Mouse (Mus musculus) left cerebral cortex, postnatal 36 days (tissue): ENCODE results near the gene Fbxw11. TPM values are rescaled to one million over a fixed set of nuclear protein-coding genes. Genes with fewer than 3 reads are reported as not detected.
"Not testable (repeated sequence)": the region's sequence is repeated elsewhere in the genome, so short reads cannot be mapped to it uniquely, and the experiment has no call there.

Source experiments
- DNase-seq, 2 experiments: peaks; one replicate each; pipeline ENCODE4 v3.0.0; 2021 to 2022; ENCODE audit warnings: low spot score in 2 of 2, mixed read lengths in 1 of 2
- intact Hi-C: fragments of 180-260 bp; cut with DNase I; formaldehyde crosslinking; loops from one replicate; pipeline ENCODE4 v1.15.1; 2025
- total RNA-seq, 2 experiments: library from RNA; stranded (reverse); gene quantifications; 2 replicates each; pipeline ENCODE4 v1.2.3; 2021

The Fbxw11 gene
- total RNA-seq, 2 experiments from 2014 or later = 119 to 124 TPM

GRCm38 (mm10) chr11:32650893-32651590 lies 8.5 kb downstream of the Fbxw11 start:
- no peak for DNase-seq
- intact Hi-C loops = no loop called here

GRCm38 (mm10) chr11:32651723-32652122 lies 9.2 kb downstream of the Fbxw11 start:
- intact Hi-C loops = no loop called here
- DNase-seq = no peak

- intact Hi-C loops = no loop called here
Observed at GRCm38 (mm10) chr11:32662082-32662656, 19.6 kb downstream of the Fbxw11 start.

GRCm38 (mm10) chr11:32665639-32666038 lies 23.1 kb downstream of the Fbxw11 start:
- DNase-seq = no peak
- intact Hi-C loops = no loop called here

More at GRCm38 (mm10) chr11:32662082-32662656, 19.6 kb downstream of the Fbxw11 start:
- peak in 1 of 2 experiments; percentile 28 for DNase-seq

GRCm38 (mm10) chr11:32666983-32667382 lies 24.5 kb downstream of the Fbxw11 start:
- no peak for DNase-seq
- intact Hi-C loops = no loop called here

GRCm38 (mm10) chr11:32671480-32671879 lies 29.0 kb downstream of the Fbxw11 start:
- no peak for DNase-seq
- intact Hi-C loops = no loop called here

GRCm38 (mm10) chr11:32676777-32677176 lies 34.3 kb downstream of the Fbxw11 start:
- intact Hi-C loops = loop anchor here (1.0 kb wide), 1 partner anchor 33 kb away; no protein-coding TSS in a partner anchor
- DNase-seq = peak; percentile 52 to 62

- no peak for DNase-seq
- intact Hi-C loops = no loop called here
Observed at GRCm38 (mm10) chr11:32677811-32678210, 35.3 kb downstream of the Fbxw11 start.

- intact Hi-C loops, DNase-seq: not testable (repeated sequence)
Observed at GRCm38 (mm10) chr11:32679091-32679490, 36.6 kb downstream of the Fbxw11 start.

- intact Hi-C loops = no loop called here
- DNase-seq = no peak
Observed at GRCm38 (mm10) chr11:32680014-32680413, 37.5 kb downstream of the Fbxw11 start.

GRCm38 (mm10) chr11:32681192-32681795 lies 38.8 kb downstream of the Fbxw11 start:
- intact Hi-C loops = no loop called here
- DNase-seq = no peak

- no peak for DNase-seq
- intact Hi-C loops = no loop called here
Observed at GRCm38 (mm10) chr11:32682335-32683102, 40.0 kb downstream of the Fbxw11 start.

- DNase-seq = no peak
- intact Hi-C loops = no loop called here
Observed at GRCm38 (mm10) chr11:32684690-32685254, 42.2 kb downstream of the Fbxw11 start.

GRCm38 (mm10) chr11:32688245-32688855 lies 45.8 kb downstream of the Fbxw11 start:
- no peak for DNase-seq
- intact Hi-C loops = no loop called here

GRCm38 (mm10) chr11:32689510-32689909 lies 47.0 kb downstream of the Fbxw11 start:
- intact Hi-C loops = no loop called here
- DNase-seq = no peak

GRCm38 (mm10) chr11:32692834-32693233 lies 50.3 kb downstream of the Fbxw11 start:
- no peak for DNase-seq
- intact Hi-C loops = loop anchor here (5.0 kb wide), 1 partner anchor 51 kb away; the partner anchor contains the start of gene Fbxw11

- intact Hi-C loops = loop anchor here (5.0 kb wide), 1 partner anchor 51 kb away; the partner anchor contains the start of gene Fbxw11
- DNase-seq = no peak
Observed at GRCm38 (mm10) chr11:32693431-32694141, 51.1 kb downstream of the Fbxw11 start.

- intact Hi-C loops = loop anchor here (5.0 kb wide), 1 partner anchor 52 kb away; the partner anchor contains the start of gene Fbxw11
- DNase-seq = not testable (repeated sequence)
Observed at GRCm38 (mm10) chr11:32694322-32695003, 51.9 kb downstream of the Fbxw11 start.
